In the genomic region with DNA sequence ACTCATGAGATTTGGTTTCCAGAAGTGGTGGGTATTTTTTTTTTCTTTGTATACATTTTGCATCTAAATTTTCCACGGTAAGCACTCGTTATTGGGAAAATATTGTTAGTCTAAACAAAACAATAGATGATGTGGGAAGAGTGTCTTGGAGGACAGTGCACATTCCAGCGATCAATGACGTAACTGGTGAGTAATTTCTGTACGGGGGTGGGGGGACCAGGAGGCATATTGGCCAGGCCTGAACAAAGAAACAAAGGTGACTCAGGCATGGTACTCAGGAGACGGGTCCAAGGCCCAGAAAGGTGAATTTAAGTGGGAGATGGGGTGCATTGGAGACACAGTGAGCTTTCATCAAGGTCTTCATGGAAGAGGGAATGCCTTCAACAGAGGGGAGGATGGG, we compare ENCODE assay signal across 23 mouse cellular contexts. TPM values are rescaled to one million over a fixed set of nuclear protein-coding genes. Genes with fewer than 3 reads are reported as not detected.
DNase-seq lines count a peak whose midpoint lies in the region; TF ChIP-seq lines count a peak whose summit lies in the region.
"Had no signal": no experiment of that assay in that cellular context is flagged by ENCODE, and none has a peak within 500 bp of the region (broad histone marks: within the 10 kb centered on the region; RNA-seq: fewer than 3 reads in every experiment).

No protein-coding gene starts in this region.

- no peaks in the 10 kb centered on the region for H3K79me3 ChIP-seq in C2C12 (ENCODE audit: low read depth)

- H3K36me3 ChIP-seq in C2C12 (ENCODE audit: control insufficient read depth, insufficient read depth), result no peaks in the 10 kb centered on the region
- H3K36me3 ChIP-seq: forebrain, embryonic 10.5 days; G1E; hindbrain, embryonic 12.5 days; intestine, embryonic 15.5 days had no signal

- no peaks in the 10 kb centered on the region for H3K79me2 ChIP-seq in C2C12 (ENCODE audit: control insufficient read depth, insufficient read depth)

- H3ac ChIP-seq in C2C12 (ENCODE audit: control insufficient read depth, insufficient read length, low read depth), result no peak overlapping the region

- H3K27ac ChIP-seq in layer of hippocampus, adult 2 months, result no peak overlapping the region
- H3K27ac ChIP-seq: forebrain, embryonic 10.5 days; forebrain, embryonic 13.5 days; hindbrain, embryonic 12.5 days; intestine, embryonic 15.5 days had no signal

- peak; percentile 66 for DNase-seq in 3T3-L1 (ENCODE audit: low read depth, low spot score)
- DNase-seq in NIH3T3 (ENCODE audit: low read depth), result peak; percentile 42
- no peak for DNase-seq in layer of hippocampus, adult 2 months (ENCODE audit: low spot score in 2 of 2)
- no peak for DNase-seq in gastrocnemius, postnatal 4 days (ENCODE audit: low spot score in 2 of 2)
- DNase-seq in embryo, embryonic 10.5 days (ENCODE audit: low spot score), result no peak
- DNase-seq: adrenal gland, postnatal 10 days; adrenal gland, postnatal 36 days; cerebellum, adult 11 months; cerebellum, adult 2 months; cerebellum, adult 9-11 months; cerebellum, postnatal 25 days; embryo, embryonic 11 days; gastrocnemius, postnatal 10 days; gastrocnemius, postnatal 36 days; heart, adult 11 months had no signal

- TF ChIP-seq CTCF in C2C12 (IDR thresholded peaks at IDR 0.05; ENCODE audit: control insufficient read depth, insufficient read depth, insufficient read length), result no peak
- no peak for TF ChIP-seq CTCF in layer of hippocampus, adult 2 months (conservative IDR thresholded peaks at IDR 0.05)

- H3K4me3 ChIP-seq in C2C12 (ENCODE audit: insufficient read depth, poor library complexity, severe bottlenecking), result no peak overlapping the region
- H3K4me3 ChIP-seq in layer of hippocampus, adult 2 months, result no peak overlapping the region
- H3K4me3 ChIP-seq: forebrain, embryonic 10.5 days; forebrain, embryonic 13.5 days; hindbrain, embryonic 12.5 days; intestine, embryonic 15.5 days had no signal

- no peaks in the 10 kb centered on the region for H3K27me3 ChIP-seq in C2C12 (ENCODE audit: control insufficient read depth, insufficient read depth, insufficient read length)
- H3K27me3 ChIP-seq: CH12.LX; forebrain, embryonic 13.5 days; hindbrain, embryonic 12.5 days; intestine, embryonic 15.5 days; Patski had no signal

TF ChIP-seq in C2C12, 6 proteins besides CTCF, POLR2A, EP300 and RAD21:
- TF ChIP-seq MYOG (IDR thresholded peaks at IDR 0.05; ENCODE audit: control insufficient read depth, extremely low read depth, insufficient read length) (no peak), USF1 (IDR thresholded peaks at IDR 0.05; ENCODE audit: low read depth) (no peak), MAX (IDR thresholded peaks at IDR 0.05) (no peak), CEBPB (IDR thresholded peaks at IDR 0.05; ENCODE audit: low read depth) (peak; percentile 16), MYOD1 (IDR thresholded peaks at IDR 0.05; ENCODE audit: control insufficient read depth, insufficient read length, low read depth) (no peak), FOSL1 (IDR thresholded peaks at IDR 0.05; ENCODE audit: insufficient read depth, low read length, poor library complexity, severe bottlenecking) (no peak)

RNA-seq across cellular contexts. Expression of a gene that starts 25.8 kb away (rescaled TPM):
- polyA plus RNA-seq in C2C12 (2012; fragmentation: generic; extraction: Trizol), result 55.2 TPM
- total RNA-seq in layer of hippocampus, adult 2 months (2021), result 1 to 10 TPM; 5.0 to 6.1 TPM
- 10 to 100 TPM; 11.1 to 13.1 TPM for total RNA-seq in gastrocnemius, postnatal 4 days (2021)

RNA-seq across cellular contexts. Expression of a gene that starts 27.4 kb away (rescaled TPM):
- 57.2 TPM for polyA plus RNA-seq in C2C12 (2012; fragmentation: generic; extraction: Trizol)
- total RNA-seq in layer of hippocampus, adult 2 months (2021), result 100 to 1,000 TPM; 124 to 128 TPM
- 10 to 100 TPM; 52.6 to 56.9 TPM for total RNA-seq in gastrocnemius, postnatal 4 days (2021)

RNA-seq across cellular contexts. Expression of a gene that starts 42.5 kb away (rescaled TPM):
- polyA plus RNA-seq in C2C12 (2012; fragmentation: generic; extraction: Trizol), result 1,881 TPM
- total RNA-seq in layer of hippocampus, adult 2 months (2021), result 100 to 1,000 TPM; 355 to 363 TPM
- total RNA-seq in gastrocnemius, postnatal 4 days (2021), result 100 to 1,000 TPM; 408 to 451 TPM

RNA-seq across cellular contexts. Expression of a gene that starts 45.7 kb away (rescaled TPM):
- 16.6 TPM for polyA plus RNA-seq in C2C12 (2012; fragmentation: generic; extraction: Trizol)
- 10 to 100 TPM; 16.9 to 18.4 TPM for total RNA-seq in layer of hippocampus, adult 2 months (2021)
- total RNA-seq in gastrocnemius, postnatal 4 days (2021), result 10 to 100 TPM; 22.9 to 25.2 TPM

Comparison
In these comparisons a context has a peak if more than half of its experiments do, and no peak if none do; other contexts are left out.
1. DNase-seq: peak in 3T3-L1 (single experiment) and NIH3T3 (single experiment); none in layer of hippocampus, adult 2 months (0 of 2), gastrocnemius, postnatal 4 days (0 of 2) and embryo, embryonic 10.5 days (single experiment).